Mouse (Mus musculus) adrenal gland, postnatal 14 days (tissue): ENCODE results near the gene S100b. TPM values are rescaled to one million over a fixed set of nuclear protein-coding genes. Genes with fewer than 3 reads are reported as not detected.

Experiments used
- DNase-seq: peaks from one replicate; pipeline ENCODE4 v3.0.0; 2021; ENCODE audit warnings: mixed read lengths
- long read RNA-seq, 2 experiments: library from polyadenylated mRNA; stranded (forward); transcript quantifications; one replicate each; pipeline ENCODE4 v2.0.0; 2021
- total RNA-seq: library from RNA; stranded (reverse); gene quantifications from 2 replicates; pipeline ENCODE4 v1.2.3, GENCODE M21; 2021

S100b gene
- total RNA-seq: 48.4 and 82.5 TPM in 2 replicates
- long read RNA-seq, experiment 1, transcript S100b-201 (3 exons, 1,484 nt): major isoform, 38 of 42 reads
- long read RNA-seq, experiment 1, partial matches to known transcripts: 0 of 42 reads
- long read RNA-seq, experiment 1, other reads (novel, unspliced or antisense): 4 of 42 reads
- long read RNA-seq, experiment 2, transcript S100b-201 (3 exons, 1,484 nt): major isoform, 56 of 72 reads
- long read RNA-seq, experiment 2, partial matches to known transcripts: 0 of 72 reads
- long read RNA-seq, experiment 2, other reads (novel, unspliced or antisense): 16 of 72 reads

- peak; percentile 40 for DNase-seq
Measured at GRCm38 (mm10) chr10:76253536-76253935, at the start of gene S100b. S100b (plus strand) TSS chr10:76253853.

DNA sequence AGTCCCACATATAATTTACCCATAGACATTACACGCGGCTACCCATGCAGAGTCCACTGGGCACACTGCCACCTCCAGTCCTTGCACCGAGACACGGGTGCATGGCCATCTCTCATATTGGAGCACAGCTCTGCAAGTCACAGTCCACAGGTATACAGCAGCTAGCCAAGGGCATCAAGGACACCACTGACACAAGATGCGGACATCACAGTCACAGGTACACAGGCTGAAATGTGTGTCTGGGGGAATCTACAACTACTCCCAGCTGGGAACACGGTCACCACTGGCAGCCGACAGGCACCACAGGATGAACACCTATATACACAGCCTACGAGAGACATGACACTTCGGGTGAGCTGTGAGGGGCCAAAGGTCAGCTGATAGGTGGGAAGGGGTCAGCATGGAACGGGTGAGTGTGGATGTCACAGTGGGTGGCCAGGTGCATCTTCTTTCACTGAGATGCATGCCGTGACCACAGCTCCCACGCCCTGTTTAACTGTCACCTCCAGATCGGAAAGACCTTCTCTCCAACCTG lies 46.3 kb upstream of the S100b start:
- no peak for DNase-seq

DNA sequence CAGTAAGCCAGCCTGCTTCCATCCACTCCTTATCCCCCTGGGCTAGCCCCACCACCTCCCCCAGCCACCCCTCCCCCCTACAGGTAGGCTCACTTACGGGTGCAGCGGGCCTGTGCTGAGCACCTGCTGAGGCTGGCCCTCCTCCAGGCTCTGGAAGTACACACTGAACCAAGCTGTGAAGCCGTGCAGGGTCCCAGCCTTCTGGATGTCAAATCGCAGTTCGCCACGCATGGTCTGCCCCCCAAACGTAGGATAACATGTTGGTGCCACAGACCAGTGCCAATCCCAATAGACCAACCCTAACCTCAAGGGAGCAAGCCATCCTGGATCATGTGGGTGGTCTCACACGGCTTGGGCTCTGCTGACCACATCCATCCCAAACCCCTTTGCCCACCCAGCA lies 44.4 kb upstream of the S100b start:
- no peak for DNase-seq

GRCm38 (mm10) chr10:76210806-76211205 lies 42.8 kb upstream of the S100b start:
- DNase-seq: no peak

DNA sequence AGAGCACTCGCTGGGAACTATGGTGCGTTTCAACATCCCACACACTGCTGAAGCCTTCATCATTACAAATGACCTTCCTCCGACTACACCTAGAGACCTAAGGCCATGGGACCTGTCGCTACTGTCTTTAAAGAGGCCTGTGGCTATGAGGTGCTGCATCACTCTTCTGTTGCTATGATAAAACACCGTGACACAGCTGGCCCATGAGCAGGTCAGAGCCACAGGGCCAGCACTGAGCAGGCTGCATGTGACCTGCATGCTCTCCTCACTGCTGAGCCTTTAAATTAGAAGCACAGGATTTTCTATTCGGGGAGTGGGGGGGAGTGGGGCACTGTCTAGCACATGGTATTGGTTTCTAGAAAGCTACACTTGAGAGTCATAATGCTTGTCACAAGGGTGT lies 41.5 kb upstream of the S100b start:
- no peak for DNase-seq

- DNase-seq: no peak
Measured at GRCm38 (mm10) chr10:76214161-76214560, 39.5 kb upstream of the S100b start.

DNA sequence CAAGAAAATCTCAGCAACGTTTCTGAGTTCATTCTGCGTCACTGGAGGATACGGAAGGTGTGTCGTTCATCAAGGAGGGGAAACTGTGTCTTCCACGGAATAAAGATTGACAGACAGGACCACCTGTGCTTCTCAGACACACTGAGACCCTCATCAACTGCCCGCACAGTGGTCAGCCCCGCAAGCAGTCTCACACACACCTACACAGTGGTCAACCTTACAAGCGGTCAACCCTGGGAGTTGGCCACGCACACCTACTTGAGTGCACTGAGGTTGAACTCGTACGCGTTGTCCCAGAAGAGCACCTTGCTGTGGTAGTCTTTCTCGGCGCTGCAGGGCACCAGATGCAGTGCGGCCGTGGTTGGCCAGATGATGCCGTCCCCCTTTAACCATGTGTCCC lies 36.6 kb upstream of the S100b start:
- no peak for DNase-seq

- no peak for DNase-seq
Measured at GRCm38 (mm10) chr10:76218240-76218639, 35.4 kb upstream of the S100b start.

DNA sequence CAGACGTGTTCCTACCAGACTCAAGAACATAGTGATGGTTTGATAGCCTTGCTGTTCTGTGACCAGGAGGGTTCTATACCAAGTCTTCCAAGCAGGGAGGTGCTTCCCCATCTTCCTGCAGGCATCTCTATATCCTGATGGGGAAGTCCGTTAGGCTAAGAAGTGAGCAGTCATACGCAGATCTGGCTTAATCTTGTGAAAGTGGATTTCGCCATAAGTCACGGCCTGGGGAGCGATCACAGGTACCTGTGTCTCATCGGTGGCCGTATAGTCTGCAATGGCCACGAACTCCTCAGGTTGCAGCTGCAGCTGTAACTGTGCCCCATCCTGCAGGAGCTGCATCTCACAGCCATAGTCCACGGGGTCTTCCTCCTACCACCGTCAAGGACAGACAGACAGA lies 27.7 kb upstream of the S100b start:
- no peak for DNase-seq

DNA sequence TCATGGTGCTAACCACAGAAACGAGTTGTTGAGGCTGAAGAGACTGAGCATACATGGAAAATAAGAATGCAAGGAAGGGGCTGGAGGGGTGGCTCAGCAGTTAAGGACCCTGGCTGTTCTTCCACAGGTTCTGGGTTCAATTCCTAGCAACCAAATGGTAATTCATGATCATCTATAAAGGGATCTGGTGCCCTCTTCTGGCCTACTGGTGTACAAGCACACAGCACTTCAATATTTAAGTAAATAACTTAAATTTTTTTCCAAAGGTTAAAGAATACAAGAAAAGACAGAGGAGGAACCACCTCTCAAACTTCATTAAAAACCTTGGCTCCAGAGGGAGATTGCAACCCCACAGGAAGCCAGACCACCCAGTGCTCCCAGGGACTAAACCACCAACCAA lies 24.0 kb upstream of the S100b start:
- no peak for DNase-seq

GRCm38 (mm10) chr10:76237341-76238225 lies 16.1 kb upstream of the S100b start, which contains the start of gene Prmt2:
Prmt2 (minus strand) TSS chr10:76237865.
- DNase-seq: peak; percentile 95

GRCm38 (mm10) chr10:76239401-76239800 lies 14.3 kb upstream of the S100b start:
- no peak for DNase-seq

- no peak for DNase-seq
Measured at GRCm38 (mm10) chr10:76245106-76245505, 8.5 kb upstream of the S100b start.

DNA sequence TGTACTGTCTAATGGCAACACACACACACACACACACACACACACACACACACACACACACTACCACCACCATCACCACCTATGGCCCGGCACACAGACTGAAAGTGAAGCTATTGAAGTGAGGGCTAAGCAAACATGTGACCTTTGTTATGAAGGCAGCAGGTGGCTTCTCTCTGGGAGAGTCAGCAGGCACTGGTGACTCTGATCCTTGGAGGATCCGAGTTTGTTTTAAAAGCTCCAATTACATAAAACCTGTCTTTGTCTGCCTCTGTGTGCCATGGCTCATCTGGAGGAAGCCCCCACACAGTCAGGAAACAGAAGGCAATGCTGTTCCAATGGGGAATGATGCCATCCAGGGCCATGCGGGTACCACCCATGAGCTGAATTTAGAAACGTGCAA lies 7.1 kb upstream of the S100b start:
- no peak for DNase-seq

DNA sequence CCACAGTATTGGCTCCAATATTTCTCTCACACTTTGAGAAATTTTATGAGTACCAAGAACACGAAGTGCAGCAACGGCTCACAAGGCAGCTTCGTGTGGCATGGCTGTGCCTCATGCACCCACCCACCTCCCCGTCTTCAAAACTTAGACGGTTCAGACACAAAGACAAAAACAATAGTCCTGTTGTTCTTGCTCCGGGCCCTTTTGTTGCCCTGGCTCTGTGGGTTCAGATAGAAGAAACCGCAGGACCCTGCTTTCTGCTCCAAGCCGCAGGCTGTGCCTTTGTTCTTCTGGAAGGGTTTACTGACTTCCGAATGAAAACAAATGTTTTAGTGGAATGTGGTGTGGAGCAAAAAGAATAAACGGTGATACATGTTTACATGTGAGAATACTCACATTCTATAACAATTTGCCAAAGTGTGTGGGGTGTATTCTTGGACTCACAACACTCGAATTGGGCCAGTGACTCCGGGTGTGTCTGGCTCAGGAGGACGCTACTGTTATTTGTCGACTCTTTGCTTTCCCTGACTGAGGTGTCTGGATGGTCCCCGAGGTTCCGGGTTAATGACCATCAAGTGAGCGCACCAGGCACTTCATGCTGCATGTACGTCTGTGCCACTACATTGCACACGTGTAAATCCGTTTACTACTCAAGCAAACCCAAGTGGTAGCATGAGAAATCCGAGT lies 5.5 kb upstream of the S100b start:
- DNase-seq: no peak

GRCm38 (mm10) chr10:76248647-76248968 lies 5.0 kb upstream of the S100b start:
- no peak for DNase-seq

GRCm38 (mm10) chr10:76250870-76251269 lies 2.8 kb upstream of the S100b start:
- no peak for DNase-seq

DNA sequence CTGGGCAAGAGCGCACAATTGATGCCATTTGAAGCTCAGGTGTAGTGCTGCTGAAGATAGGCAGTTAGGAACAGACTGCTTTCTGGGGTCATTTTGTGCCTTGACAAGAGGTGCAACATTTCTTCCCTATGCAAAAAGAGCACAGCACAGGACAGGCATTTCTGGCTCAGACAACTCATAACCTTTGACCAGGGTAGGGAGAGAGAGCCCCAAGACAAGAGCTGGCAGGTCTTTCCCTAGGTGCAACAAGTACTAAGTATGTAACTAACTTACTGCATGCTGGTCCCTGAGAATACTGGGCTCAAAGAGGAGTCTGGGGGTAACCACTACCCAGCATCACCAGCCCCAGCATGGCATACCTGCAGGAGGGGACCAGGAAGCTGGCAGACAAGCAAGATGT lies 574 bp upstream of the S100b start:
- no peak for DNase-seq

DNA sequence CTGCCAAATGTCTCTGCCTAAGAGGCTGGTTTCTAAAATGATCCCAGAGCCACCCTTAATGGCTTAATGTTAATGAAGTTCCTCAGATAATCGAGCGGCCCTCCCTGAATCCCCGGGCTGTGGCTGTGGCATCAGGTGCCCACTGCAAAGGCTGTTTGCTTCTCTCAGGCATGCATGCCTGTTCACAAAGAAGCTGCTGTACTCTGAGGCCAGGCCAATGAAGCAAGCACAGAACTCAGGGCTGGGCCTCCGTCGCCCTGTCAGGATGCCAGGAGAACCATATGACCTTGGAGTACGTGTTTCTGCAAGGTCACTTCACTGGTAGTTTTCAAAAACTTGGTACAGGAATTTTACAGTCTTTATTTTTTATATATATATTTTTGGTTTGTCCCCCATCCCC lies 2.0 kb downstream of the S100b start:
- peak; percentile 49 for DNase-seq

- DNase-seq: no peak
Measured at GRCm38 (mm10) chr10:76257231-76257630, 3.6 kb downstream of the S100b start.

GRCm38 (mm10) chr10:76257719-76258390 lies 4.2 kb downstream of the S100b start:
- peak; percentile 82 for DNase-seq

GRCm38 (mm10) chr10:76259566-76260232 lies 6.0 kb downstream of the S100b start:
- peak; percentile 42 for DNase-seq
